Mouse (Mus musculus) limb, embryonic 14.5 days (tissue): ENCODE measurements around the gene Pnpla7. TPM values are rescaled to one million over a fixed set of nuclear protein-coding genes. Genes with fewer than 3 reads are reported as not detected.

Experiments
- ATAC-seq: fragments of 200-750 bp; cut with Nextera tagmentation; 2 replicates; pipeline ENCODE4 v1.8.0; 2017; ENCODE audit warnings: low read depth, moderate number of reproducible peaks, moderate TSS enrichment; ENCODE audit not compliant: low FRiP score
- DNase-seq: peaks from one replicate; pipeline ENCODE4 v3.0.0-alpha.2; 2015; ENCODE audit warnings: low spot score
- H3K27ac ChIP-seq: fragments of 300-500 bp; sonication (generic); replicated peaks from 2 replicates; pipeline ENCODE4 v1.5.1; 2014; ENCODE audit warnings: low read depth, mild to moderate bottlenecking, low read length, moderate library complexity, mixed read lengths
- H3K27me3 ChIP-seq: fragments of 300-500 bp; sonication (generic); 2 replicates; pipeline ENCODE4 v1.6.1; 2014; ENCODE audit warnings: low read length, mixed read lengths; ENCODE audit not compliant: control insufficient read depth, insufficient read depth
- H3K36me3 ChIP-seq: fragments of 300-500 bp; sonication (generic); 2 replicates; pipeline ENCODE4 v1.6.1; 2014; ENCODE audit warnings: mild to moderate bottlenecking, low read length, moderate library complexity, mixed read lengths; ENCODE audit not compliant: control insufficient read depth, insufficient read depth
- H3K4me1 ChIP-seq: fragments of 300-500 bp; sonication (generic); 2 replicates; pipeline ENCODE4 v1.6.1; 2014; ENCODE audit warnings: antibody characterized with exemption, low read length, mixed read lengths; ENCODE audit not compliant: control insufficient read depth, insufficient read depth
- H3K4me2 ChIP-seq: fragments of 300-500 bp; sonication (generic); replicated peaks from 2 replicates; pipeline ENCODE4 v1.6.1; 2014; ENCODE audit warnings: low read depth, mild to moderate bottlenecking, low read length, moderate library complexity; ENCODE audit not compliant: severe bottlenecking
- H3K4me3 ChIP-seq: fragments of 300-500 bp; sonication (generic); replicated peaks from 2 replicates; pipeline ENCODE4 v1.5.1; 2014; ENCODE audit warnings: low read length
- H3K9ac ChIP-seq: fragments of 300-500 bp; sonication (generic); 2 replicates; pipeline ENCODE4 v1.6.1; 2014; ENCODE audit warnings: mild to moderate bottlenecking, low read depth, low read length, moderate library complexity; ENCODE audit not compliant: severe bottlenecking
- H3K9me3 ChIP-seq: fragments of 300-500 bp; sonication (generic); 2 replicates; pipeline ENCODE4 v1.6.1; 2016; ENCODE audit warnings: low read length; ENCODE audit not compliant: control insufficient read depth
- POLR2A ChIP-seq: fragments of 200-500 bp; IDR thresholded peaks from 2 replicates; pipeline ENCODE4 v1.8.0; 2012; ENCODE audit warnings: inconsistent platforms, mild to moderate bottlenecking, moderate library complexity, borderline replicate concordance; ENCODE audit not compliant: insufficient read depth, insufficient read length; ENCODE audit errors: extremely low read depth
- WGBS: fragments of 180-500 bp; shearing (Covaris S2); extraction: QIAGEN DNeasy Blood & Tissue Kit; methylation state at CpG from one replicate; pipeline ENCODE4 v1.1.7; 2014; 5-methylcytosine and 5-hydroxymethylcytosine counted together
- polyA plus RNA-seq, 2 experiments: library from polyadenylated mRNA; depleted of rRNA in 1 of 2; stranded (reverse) in 1 of 2; unstranded in 1 of 2; fragments of >200 nt; fragmentation: Nextera tagmentation in 1 of 2; extraction: Ambion mirVana in 1 of 2; gene quantifications; 2 replicates each; pipeline versions ENCODE4 v1.2.1 to v1.2.3; 2012 to 2014

Pnpla7 gene
- polyA plus RNA-seq, 2 experiments: 7.9 to 12.0 TPM

GRCm38 (mm10) chr2:25087842-25088241 is 112.0 kb downstream of the Pnpla7 start:
- no peak overlapping the region for H3K9ac ChIP-seq
- TF ChIP-seq POLR2A: no peak
- H3K27me3 ChIP-seq: no peaks in the 10 kb centered on the region
- no peaks in the 10 kb centered on the region for H3K36me3 ChIP-seq
- ATAC-seq: no peak
- no peaks in the 10 kb centered on the region for H3K4me1 ChIP-seq
- WGBS: 96% methylated on average over 2 of the region's 2 CpGs
- H3K4me2 ChIP-seq: no peak overlapping the region
- H3K9me3 ChIP-seq: no peaks in the 10 kb centered on the region
- H3K4me3 ChIP-seq: no peak overlapping the region
- no peak for DNase-seq
- H3K27ac ChIP-seq: no peak overlapping the region

- no peak for ATAC-seq
- no peak for TF ChIP-seq POLR2A
- no peaks in the 10 kb centered on the region for H3K36me3 ChIP-seq
- H3K4me1 ChIP-seq: no peaks in the 10 kb centered on the region
- no peak overlapping the region for H3K4me2 ChIP-seq
- DNase-seq: no peak
- no peak overlapping the region for H3K9ac ChIP-seq
- 86% methylated on average over 3 of the region's 3 CpGs for WGBS
- H3K27ac ChIP-seq: no peak overlapping the region
- H3K27me3 ChIP-seq: no peaks in the 10 kb centered on the region
- no peak overlapping the region for H3K4me3 ChIP-seq
- H3K9me3 ChIP-seq: no peaks in the 10 kb centered on the region
Observed at GRCm38 (mm10) chr2:25088636-25089035, 112.8 kb downstream of the Pnpla7 start.

GRCm38 (mm10) chr2:25094785-25095108 is 118.9 kb downstream of the Pnpla7 start:
- H3K9me3 ChIP-seq: no peaks in the 10 kb centered on the region
- 48% methylated on average over 17 of the region's 17 CpGs for WGBS
- no peak for ATAC-seq
- no peaks in the 10 kb centered on the region for H3K4me1 ChIP-seq
- TF ChIP-seq POLR2A: no peak
- H3K27ac ChIP-seq: no peak overlapping the region
- H3K36me3 ChIP-seq: no peaks in the 10 kb centered on the region
- H3K9ac ChIP-seq: no peak overlapping the region
- H3K27me3 ChIP-seq: peaks cover 3% of the 10 kb centered on the region; the same call in 1 of the 2 replicates
- H3K4me2 ChIP-seq: peak overlapping the region; percentile 11; the same call in 1 of the 2 replicates
- no peak overlapping the region for H3K4me3 ChIP-seq
- DNase-seq: no peak

- Histone ChIP-seq H3K27ac (no peak within 1 kb of the TSS), H3K9ac (no peak within 1 kb of the TSS; the same call in 1 of the 2 replicates), H3K36me3 (no peaks in the 10 kb centered on the region), H3K4me1 (no peaks in the 10 kb centered on the region), H3K4me3 (no peak within 1 kb of the TSS), H3K4me2 (peak within 1 kb of the TSS; percentile 11; the same call in 1 of the 2 replicates), H3K9me3 (no peaks in the 10 kb centered on the region), H3K27me3 (peaks cover 3% of the 10 kb centered on the region; the same call in 1 of the 2 replicates)
- peak; percentile 30 for ATAC-seq
- WGBS: 39% methylated on average over 28 of the region's 28 CpGs
- no peak for DNase-seq
- no peak for TF ChIP-seq POLR2A
Observed at GRCm38 (mm10) chr2:25095109-25095850, 119.4 kb downstream of the Pnpla7 start, which contains the start of gene Noxa1. Gene Noxa1 (minus strand): TSS chr2:25095149.

GRCm38 (mm10) chr2:25098005-25098615 is 122.3 kb downstream of the Pnpla7 start:
- DNase-seq: no peak
- WGBS: 63% methylated on average over 3 of the region's 3 CpGs
- H3K4me2 ChIP-seq: no peak overlapping the region
- no peaks in the 10 kb centered on the region for H3K36me3 ChIP-seq
- H3K27me3 ChIP-seq: peaks cover 3% of the 10 kb centered on the region; the same call in 1 of the 2 replicates
- no peaks in the 10 kb centered on the region for H3K9me3 ChIP-seq
- 0 out of 2 replicates have a peak overlapping the region, but pooled peaks have one; percentile 4 for H3K9ac ChIP-seq
- no peak for ATAC-seq
- no peaks in the 10 kb centered on the region for H3K4me1 ChIP-seq
- no peak overlapping the region for H3K4me3 ChIP-seq
- TF ChIP-seq POLR2A: no peak
- H3K27ac ChIP-seq: no peak overlapping the region
